Mouse (Mus musculus) kidney, postnatal 10 days (tissue): ENCODE results near the gene Mrpl4.
"Not testable (repeated sequence)": the region's sequence is repeated elsewhere in the genome, so short reads cannot be mapped to it uniquely, and the experiment has no call there.

ENCODE experiments used
- DNase-seq: peaks from one replicate; pipeline ENCODE4 v3.0.0; 2021; ENCODE audit warnings: mixed read lengths

Gene Mrpl4

GRCm38 (mm10) chr9:20986952-20987686 is 15.4 kb upstream of the Mrpl4 start:
- peak; percentile 83 for DNase-seq

GRCm38 (mm10) chr9:20987953-20988352 is 14.6 kb upstream of the Mrpl4 start:
- DNase-seq: no peak

DNA sequence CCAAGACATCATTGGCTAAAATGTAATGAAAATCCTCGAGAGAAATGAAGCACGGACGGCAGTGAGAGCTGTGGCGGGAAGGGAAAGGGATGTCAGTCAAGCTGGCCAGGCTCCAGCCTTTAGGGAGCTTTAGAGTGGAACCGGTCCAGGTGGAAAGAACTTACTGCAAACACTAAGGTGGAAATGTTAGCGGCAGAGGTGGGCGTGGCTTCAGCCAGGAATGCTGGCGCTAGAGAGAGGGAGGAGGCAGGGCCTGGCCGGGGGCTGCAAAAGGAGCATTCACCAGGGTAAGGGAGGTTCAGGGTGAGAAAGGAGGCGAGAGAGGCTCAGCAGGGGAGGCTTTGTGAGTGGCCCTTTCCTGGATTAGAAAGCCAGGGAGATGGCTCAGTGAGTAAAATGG is 11.7 kb upstream of the Mrpl4 start:
- peak; percentile 84 for DNase-seq

- no peak for DNase-seq
These were observed 11.0 kb upstream of the Mrpl4 start for GRCm38 (mm10) chr9:20991587-20991986.

DNA sequence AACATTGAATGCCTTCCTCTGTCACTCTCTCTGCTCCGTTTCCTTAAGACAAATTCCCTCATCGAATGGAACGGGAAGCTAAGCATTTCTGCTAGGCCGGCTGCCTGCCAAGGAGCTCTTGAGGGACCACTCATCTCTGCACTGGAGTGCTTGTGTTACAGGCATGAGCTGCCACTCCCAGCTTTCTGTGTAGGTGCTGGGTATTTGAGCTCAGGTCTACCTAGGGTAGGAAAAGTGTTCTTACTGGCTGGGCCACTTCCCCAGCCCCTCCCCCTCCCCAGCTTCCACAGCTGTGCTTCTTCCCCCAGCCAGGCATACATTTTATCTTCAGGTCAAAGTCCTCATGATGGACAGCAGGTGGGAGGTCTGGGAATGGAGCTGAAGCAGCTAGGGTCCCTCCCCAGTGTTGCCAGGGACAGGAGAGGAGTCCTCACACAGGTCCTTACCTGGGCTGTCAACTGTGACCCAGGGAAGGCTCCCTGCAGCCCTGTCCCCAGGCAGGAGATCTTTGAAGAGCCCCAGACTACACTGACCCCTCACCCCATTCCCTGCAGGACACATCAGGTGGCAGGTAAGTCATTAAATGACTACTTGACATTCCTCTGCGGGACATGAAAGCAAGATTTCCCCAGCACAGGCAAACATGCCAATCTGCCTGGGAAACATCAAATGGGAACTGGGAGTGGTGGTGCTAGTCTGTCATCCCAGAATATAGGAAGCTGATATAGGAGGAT is 9.2 kb upstream of the Mrpl4 start:
- DNase-seq: peak; percentile 37

- DNase-seq: peak; percentile 43
These were observed 7.5 kb upstream of the Mrpl4 start for GRCm38 (mm10) chr9:20995069-20995468.

DNA sequence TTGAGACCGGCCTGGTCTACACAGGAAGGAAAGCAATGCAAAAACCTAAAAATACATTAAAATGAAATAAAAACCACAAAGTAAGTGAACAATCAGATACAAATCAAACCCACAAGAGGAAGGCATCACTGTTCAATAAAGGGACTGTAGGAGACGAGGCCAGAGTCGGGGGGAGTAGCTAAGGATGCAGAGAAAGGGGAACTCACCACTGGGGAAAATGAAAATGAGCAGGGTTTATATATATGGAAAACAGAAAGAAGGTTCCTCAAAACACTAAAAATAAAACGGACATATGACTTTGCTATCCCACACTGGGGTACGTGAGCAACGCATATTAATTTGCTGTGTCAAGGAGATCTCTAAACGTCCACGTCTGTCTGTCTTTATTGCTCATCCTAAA is 5.5 kb upstream of the Mrpl4 start:
- DNase-seq: no peak

DNA sequence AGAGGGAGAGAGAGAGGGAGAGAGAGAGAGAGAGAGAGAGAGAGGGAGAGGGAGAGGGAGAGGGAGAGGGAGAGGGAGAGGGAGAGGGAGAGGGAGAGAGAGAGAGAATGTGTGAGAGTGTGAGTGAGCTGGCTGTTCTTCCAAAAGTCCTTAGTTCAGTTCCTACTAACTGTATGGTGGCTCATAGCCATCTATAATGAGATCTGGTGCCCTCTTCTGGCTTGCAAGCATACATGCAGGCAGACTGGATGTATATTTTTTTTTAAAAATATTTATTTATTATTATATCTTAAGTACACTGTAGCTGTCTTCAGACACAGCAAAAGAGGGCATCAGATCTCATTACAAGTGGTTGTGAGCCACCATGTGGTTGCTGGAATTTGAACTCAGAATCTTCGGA is 4.2 kb upstream of the Mrpl4 start:
- DNase-seq: not testable (repeated sequence)

DNA sequence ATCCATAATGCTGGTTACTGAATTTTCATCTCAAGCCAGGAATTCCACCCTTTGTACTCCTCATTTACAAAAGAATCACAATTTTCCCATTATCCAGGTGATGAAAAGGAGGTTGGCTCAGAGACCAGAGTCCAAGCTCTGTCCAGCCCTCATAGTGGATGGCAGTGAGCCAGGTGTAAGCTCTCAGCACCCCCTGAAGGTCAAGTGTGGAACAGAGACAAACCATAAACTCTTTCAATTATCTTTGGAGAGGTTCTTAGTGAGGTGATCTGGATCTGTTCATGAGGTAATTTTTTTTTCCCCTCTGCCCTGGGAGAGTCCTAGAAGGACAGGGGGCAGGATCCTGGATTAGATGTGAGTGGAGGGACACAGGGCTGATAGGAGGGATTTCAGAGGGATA is 1.7 kb upstream of the Mrpl4 start:
- peak; percentile 66 for DNase-seq

DNA sequence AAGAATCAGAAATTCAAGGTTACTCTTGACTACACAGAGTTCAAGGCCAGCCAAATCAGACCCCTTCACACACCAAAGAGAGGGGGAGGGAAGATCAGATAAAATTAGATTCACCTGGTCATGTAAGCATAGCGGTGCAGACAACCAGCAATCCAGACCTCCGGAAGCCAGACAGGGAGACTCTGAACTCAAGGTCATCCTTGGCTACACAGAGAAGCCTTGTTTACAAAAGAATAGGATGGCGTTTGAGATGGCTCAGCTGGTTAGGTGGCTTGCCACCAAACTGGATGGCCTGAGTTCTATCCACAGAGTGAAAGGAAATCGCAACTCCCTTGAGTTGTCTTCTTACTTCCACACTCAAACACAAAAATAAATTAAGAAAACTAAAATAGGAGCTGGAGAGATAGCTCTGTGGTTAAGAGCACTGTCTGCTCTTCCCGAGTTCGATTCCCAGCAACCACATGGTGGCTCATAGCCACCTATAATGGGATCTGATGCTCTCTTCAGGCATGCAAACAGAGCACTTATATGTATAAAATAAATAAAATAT is 812 bp upstream of the Mrpl4 start:
- DNase-seq: no peak

GRCm38 (mm10) chr9:21002270-21002626 is 290 bp upstream of the Mrpl4 start:
- no peak for DNase-seq

- DNase-seq: no peak
These were observed 4.9 kb downstream of the Mrpl4 start for GRCm38 (mm10) chr9:21007313-21007952.

- DNase-seq: no peak
These were observed 5.5 kb downstream of the Mrpl4 start for GRCm38 (mm10) chr9:21008007-21008406.

DNA sequence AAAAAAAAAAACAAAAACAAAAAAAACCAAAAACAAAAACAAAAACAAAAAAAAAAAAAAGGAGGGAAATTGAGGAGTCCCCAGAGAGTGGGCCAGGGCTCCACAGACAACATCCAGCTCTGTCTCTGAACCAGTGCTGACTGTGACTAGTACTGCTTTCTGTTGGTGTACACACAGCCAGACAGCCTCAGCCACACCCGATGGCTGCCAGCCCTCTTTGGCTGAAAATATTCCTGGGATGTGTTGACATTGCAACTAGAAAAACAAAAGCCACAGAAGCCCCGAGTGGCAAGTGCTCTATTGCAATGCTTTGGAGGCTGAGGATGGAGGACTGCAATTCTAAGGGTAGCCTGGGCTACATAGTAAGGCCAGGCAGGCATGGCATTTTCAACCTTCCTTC is 7.8 kb downstream of the Mrpl4 start:
- no peak for DNase-seq

GRCm38 (mm10) chr9:21010939-21011541 is 8.5 kb downstream of the Mrpl4 start:
- not testable (repeated sequence) for DNase-seq

GRCm38 (mm10) chr9:21011846-21012312 is 9.3 kb downstream of the Mrpl4 start:
- peak; percentile 55 for DNase-seq

DNA sequence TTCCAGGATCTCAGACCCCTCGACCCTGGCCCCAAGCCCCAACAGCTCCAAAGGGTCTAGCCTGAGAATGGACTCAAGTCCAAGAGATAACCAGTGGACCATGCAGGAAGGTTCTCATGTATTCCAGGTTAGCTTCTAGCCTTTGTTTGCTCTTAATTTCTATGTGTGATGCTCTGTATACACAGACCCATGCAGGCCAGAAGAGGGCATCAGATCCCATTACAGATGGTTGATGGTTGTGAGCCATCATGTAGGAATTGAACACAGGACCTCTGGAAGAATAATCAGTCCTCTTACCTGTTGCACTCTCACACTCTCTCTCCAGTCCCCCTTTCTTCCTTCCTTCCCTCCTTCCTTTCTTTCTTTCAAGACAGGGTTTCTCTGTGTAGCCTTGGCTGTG is 9.8 kb downstream of the Mrpl4 start:
- DNase-seq: no peak

- DNase-seq: peak; percentile 78
These were observed 12.4 kb downstream of the Mrpl4 start for GRCm38 (mm10) chr9:21014691-21015570.

GRCm38 (mm10) chr9:21015571-21016130 is 13.1 kb downstream of the Mrpl4 start, which contains the start of gene Icam1:
Gene Icam1 (plus strand): TSS chr9:21015985.
- peak; percentile 90 for DNase-seq

- DNase-seq: no peak
These were observed 14.0 kb downstream of the Mrpl4 start for GRCm38 (mm10) chr9:21016331-21017176.

GRCm38 (mm10) chr9:21017177-21017575 is 14.6 kb downstream of the Mrpl4 start:
- DNase-seq: no peak
